Mouse (Mus musculus): Measurements from ENCODE around the gene Col23a1. TPM values are rescaled to one million over a fixed set of nuclear protein-coding genes. Genes with fewer than 3 reads are reported as not detected.

Col23a1 gene
- polyA plus RNA-seq, 1 experiment: 0.76 TPM

DNA sequence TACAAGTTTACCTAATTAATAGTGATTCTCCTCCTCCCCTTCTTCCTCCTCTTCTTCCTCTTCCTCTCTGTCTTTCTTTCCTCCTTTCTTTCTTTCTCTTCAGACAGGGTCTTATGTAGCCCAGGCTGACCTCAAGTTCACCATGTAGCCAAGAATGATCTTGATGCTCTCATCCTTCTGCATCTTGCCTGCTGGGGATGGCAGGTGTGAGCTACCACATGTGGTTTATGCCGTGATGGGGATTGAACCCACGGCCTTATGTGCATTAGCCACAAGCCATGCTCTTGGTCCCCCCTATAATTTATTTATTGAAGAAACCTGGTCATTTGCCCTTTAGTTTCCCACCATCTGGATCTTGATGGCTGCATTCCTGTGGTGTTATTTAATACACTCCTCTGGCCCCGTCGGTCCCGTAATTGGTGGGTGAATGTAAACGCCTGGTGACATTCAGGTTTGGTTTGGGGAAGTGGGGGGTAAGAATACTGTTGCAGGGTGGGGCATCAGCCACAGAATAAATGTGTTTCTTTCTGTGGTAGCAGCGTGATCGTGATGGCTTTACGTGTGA is 104.7 kb downstream of the Col23a1 start:
- H3K27ac ChIP-seq (ENCODE audit: insufficient read depth, low read length): no peak overlapping the region
- no peak for TF ChIP-seq EP300 (IDR thresholded peaks at IDR 0.05; ENCODE audit: insufficient read depth, low read depth, low read length)
- TF ChIP-seq POLR2A (IDR thresholded peaks at IDR 0.05; ENCODE audit: insufficient read depth, low read length): no peak
- no peak for TF ChIP-seq CTCF (IDR thresholded peaks at IDR 0.05; ENCODE audit: low read depth, low read length)
- no peak overlapping the region for H3K9ac ChIP-seq (ENCODE audit: low read depth, poor library complexity, severe bottlenecking)
- H3K36me3 ChIP-seq (ENCODE audit: control insufficient read depth, insufficient read depth, low read length, poor library complexity, severe bottlenecking): no peaks in the 10 kb centered on the region
- H3K4me1 ChIP-seq (ENCODE audit: control insufficient read depth, insufficient read depth, low read length): no peaks in the 10 kb centered on the region
- H3K4me3 ChIP-seq (ENCODE audit: low read depth, low read length): no peak overlapping the region
- H3K27me3 ChIP-seq (ENCODE audit: control insufficient read depth, insufficient read depth, low read length, poor library complexity, severe bottlenecking): no peaks in the 10 kb centered on the region
- H3K9me3 ChIP-seq (replicated peaks; ENCODE audit: control insufficient read depth, insufficient read depth, low read length, poor library complexity, severe bottlenecking): no peaks in the 10 kb centered on the region

DNA sequence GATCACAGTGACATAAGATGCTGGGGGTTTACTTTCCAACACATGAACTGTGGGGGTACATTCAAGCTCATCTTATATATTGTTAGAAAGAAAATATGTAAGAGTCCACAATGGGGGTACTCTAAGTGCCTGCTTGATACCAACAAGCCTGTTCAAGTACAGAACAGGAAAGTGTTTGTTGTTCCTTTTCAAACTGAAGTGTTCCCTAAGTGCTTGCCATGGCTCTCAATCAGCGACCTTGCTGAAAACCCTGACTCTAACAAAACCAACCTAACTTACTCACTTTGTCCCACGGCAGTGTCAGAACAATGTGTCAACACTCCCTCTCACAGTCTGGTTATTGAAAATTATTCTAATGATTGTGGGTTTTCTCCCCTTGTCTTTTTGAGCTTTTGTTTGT is 106.7 kb downstream of the Col23a1 start:
- Histone ChIP-seq H3K4me3 (ENCODE audit: low read depth, low read length) (no peak overlapping the region), H3K4me1 (ENCODE audit: control insufficient read depth, insufficient read depth, low read length) (no peaks in the 10 kb centered on the region), H3K9me3 (replicated peaks; ENCODE audit: control insufficient read depth, insufficient read depth, low read length, poor library complexity, severe bottlenecking) (no peaks in the 10 kb centered on the region), H3K27me3 (ENCODE audit: control insufficient read depth, insufficient read depth, low read length, poor library complexity, severe bottlenecking) (no peaks in the 10 kb centered on the region), H3K36me3 (ENCODE audit: control insufficient read depth, insufficient read depth, low read length, poor library complexity, severe bottlenecking) (no peaks in the 10 kb centered on the region), H3K27ac (ENCODE audit: insufficient read depth, low read length) (no peak overlapping the region), H3K9ac (ENCODE audit: low read depth, poor library complexity, severe bottlenecking) (no peak overlapping the region)
- TF ChIP-seq EP300 (IDR thresholded peaks at IDR 0.05; ENCODE audit: insufficient read depth, low read depth, low read length) (no peak), POLR2A (IDR thresholded peaks at IDR 0.05; ENCODE audit: insufficient read depth, low read length) (no peak), CTCF (IDR thresholded peaks at IDR 0.05; ENCODE audit: low read depth, low read length) (no peak)

DNA sequence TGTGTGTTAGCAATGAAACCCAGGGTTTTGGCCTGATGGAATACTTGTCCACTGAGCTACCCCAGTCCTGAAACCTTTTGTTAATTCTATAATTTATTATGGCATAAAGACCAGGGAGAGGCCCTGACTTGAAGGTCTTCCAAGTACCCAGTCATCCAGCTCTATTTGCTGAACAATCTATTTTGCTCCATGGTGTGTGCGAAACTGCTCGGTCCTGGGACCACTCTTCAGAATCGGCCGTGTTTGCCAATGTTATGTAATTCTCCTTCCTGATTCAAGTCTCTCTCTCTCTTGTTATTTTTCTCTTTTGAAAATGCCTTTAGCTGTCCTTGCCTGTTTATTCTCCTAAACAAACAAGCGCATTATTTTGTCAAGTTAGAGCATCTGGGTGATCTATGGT is 108.4 kb downstream of the Col23a1 start:
- Histone ChIP-seq H3K4me3 (ENCODE audit: low read depth, low read length) (no peak overlapping the region), H3K9me3 (replicated peaks; ENCODE audit: control insufficient read depth, insufficient read depth, low read length, poor library complexity, severe bottlenecking) (no peaks in the 10 kb centered on the region), H3K27me3 (ENCODE audit: control insufficient read depth, insufficient read depth, low read length, poor library complexity, severe bottlenecking) (no peaks in the 10 kb centered on the region), H3K27ac (ENCODE audit: insufficient read depth, low read length) (no peak overlapping the region), H3K36me3 (ENCODE audit: control insufficient read depth, insufficient read depth, low read length, poor library complexity, severe bottlenecking) (no peaks in the 10 kb centered on the region), H3K4me1 (ENCODE audit: control insufficient read depth, insufficient read depth, low read length) (no peaks in the 10 kb centered on the region), H3K9ac (ENCODE audit: low read depth, poor library complexity, severe bottlenecking) (no peak overlapping the region)
- TF ChIP-seq EP300 (IDR thresholded peaks at IDR 0.05; ENCODE audit: insufficient read depth, low read depth, low read length): no peak
- no peak for TF ChIP-seq CTCF (IDR thresholded peaks at IDR 0.05; ENCODE audit: low read depth, low read length)
- no peak for TF ChIP-seq POLR2A (IDR thresholded peaks at IDR 0.05; ENCODE audit: insufficient read depth, low read length)

DNA sequence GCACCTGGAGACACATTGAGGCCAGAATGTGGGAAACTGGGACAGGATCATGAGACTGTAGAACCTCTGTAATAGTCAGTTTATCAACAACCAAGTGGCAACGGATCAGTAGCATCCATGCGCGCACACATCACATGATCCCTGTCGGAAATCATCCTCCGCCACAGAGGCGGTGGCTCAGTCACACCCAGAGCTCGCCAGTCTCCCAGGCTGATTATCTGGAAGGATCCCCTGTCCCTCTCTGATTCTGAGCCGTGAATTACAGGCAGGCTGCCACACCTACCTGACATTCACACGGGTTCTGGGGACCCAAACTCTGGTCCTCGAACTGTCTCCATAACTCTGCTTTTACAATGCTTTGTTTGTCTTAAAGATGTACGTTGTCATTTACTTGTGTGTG is 110.6 kb downstream of the Col23a1 start:
- TF ChIP-seq EP300 (IDR thresholded peaks at IDR 0.05; ENCODE audit: insufficient read depth, low read depth, low read length) (no peak), CTCF (IDR thresholded peaks at IDR 0.05; ENCODE audit: low read depth, low read length) (no peak), POLR2A (IDR thresholded peaks at IDR 0.05; ENCODE audit: insufficient read depth, low read length) (no peak)
- H3K9ac ChIP-seq (ENCODE audit: low read depth, poor library complexity, severe bottlenecking): no peak overlapping the region
- no peaks in the 10 kb centered on the region for H3K9me3 ChIP-seq (replicated peaks; ENCODE audit: control insufficient read depth, insufficient read depth, low read length, poor library complexity, severe bottlenecking)
- H3K4me1 ChIP-seq (ENCODE audit: control insufficient read depth, insufficient read depth, low read length): no peaks in the 10 kb centered on the region
- H3K27ac ChIP-seq (ENCODE audit: insufficient read depth, low read length): no peak overlapping the region
- H3K27me3 ChIP-seq (ENCODE audit: control insufficient read depth, insufficient read depth, low read length, poor library complexity, severe bottlenecking): no peaks in the 10 kb centered on the region
- H3K4me3 ChIP-seq (ENCODE audit: low read depth, low read length): no peak overlapping the region
- no peaks in the 10 kb centered on the region for H3K36me3 ChIP-seq (ENCODE audit: control insufficient read depth, insufficient read depth, low read length, poor library complexity, severe bottlenecking)

DNA sequence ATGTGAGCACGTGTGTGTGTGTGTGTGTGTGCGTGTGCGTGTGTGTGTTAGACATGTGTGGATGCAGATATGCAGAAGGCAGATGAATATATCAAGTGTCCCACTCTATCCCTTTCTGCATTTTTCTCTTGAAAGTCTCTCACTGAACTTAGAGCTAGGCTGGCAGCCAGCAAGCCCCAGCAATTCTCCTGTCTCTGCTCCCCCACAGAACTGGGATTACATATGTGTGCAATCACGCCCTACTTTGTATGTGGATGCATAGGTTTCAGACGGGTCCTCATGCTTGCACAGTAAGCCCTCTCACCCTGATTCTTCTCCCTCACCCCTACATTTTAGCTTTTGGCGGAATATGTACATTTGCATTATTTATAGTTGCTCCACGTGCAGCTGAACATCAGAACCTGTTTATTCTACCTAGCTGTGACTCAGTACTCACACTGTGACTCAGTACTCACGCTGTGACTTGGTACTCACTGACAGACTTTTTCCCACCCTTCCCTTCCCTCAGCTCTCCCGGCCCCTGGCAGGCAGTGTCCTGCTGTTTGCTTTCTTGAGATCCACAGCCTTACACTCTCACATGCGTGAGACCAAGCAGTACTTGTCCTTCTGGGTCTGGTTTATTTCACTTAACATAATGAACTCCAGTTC is 111.9 kb downstream of the Col23a1 start:
- Histone ChIP-seq H3K27me3 (ENCODE audit: control insufficient read depth, insufficient read depth, low read length, poor library complexity, severe bottlenecking) (no peaks in the 10 kb centered on the region), H3K4me3 (ENCODE audit: low read depth, low read length) (no peak overlapping the region), H3K27ac (ENCODE audit: insufficient read depth, low read length) (no peak overlapping the region), H3K36me3 (ENCODE audit: control insufficient read depth, insufficient read depth, low read length, poor library complexity, severe bottlenecking) (no peaks in the 10 kb centered on the region), H3K4me1 (ENCODE audit: control insufficient read depth, insufficient read depth, low read length) (no peaks in the 10 kb centered on the region), H3K9ac (ENCODE audit: low read depth, poor library complexity, severe bottlenecking) (no peak overlapping the region), H3K9me3 (replicated peaks; ENCODE audit: control insufficient read depth, insufficient read depth, low read length, poor library complexity, severe bottlenecking) (no peaks in the 10 kb centered on the region)
- TF ChIP-seq EP300 (IDR thresholded peaks at IDR 0.05; ENCODE audit: insufficient read depth, low read depth, low read length) (no peak), CTCF (IDR thresholded peaks at IDR 0.05; ENCODE audit: low read depth, low read length) (no peak), POLR2A (IDR thresholded peaks at IDR 0.05; ENCODE audit: insufficient read depth, low read length) (no peak)

DNA sequence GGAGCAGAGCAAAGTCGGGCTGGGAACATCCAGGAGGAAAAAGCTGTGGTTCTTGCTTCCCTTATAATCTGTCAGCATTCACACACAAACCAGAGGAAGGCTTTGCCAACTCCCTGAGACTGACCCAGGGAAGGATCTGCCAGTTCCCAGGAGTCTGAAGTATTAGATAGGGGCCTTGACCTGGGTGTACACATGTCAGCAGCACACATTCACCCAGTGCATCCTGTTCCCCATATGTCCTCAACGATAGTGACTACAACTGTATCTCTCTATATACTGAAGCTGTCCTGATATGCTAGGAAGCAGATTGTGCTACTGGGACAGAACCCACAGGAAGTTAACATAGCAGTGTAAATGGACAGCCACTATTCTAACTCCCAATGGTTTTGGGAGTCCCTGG is 114.2 kb downstream of the Col23a1 start:
- Histone ChIP-seq H3K36me3 (ENCODE audit: control insufficient read depth, insufficient read depth, low read length, poor library complexity, severe bottlenecking) (no peaks in the 10 kb centered on the region), H3K9ac (ENCODE audit: low read depth, poor library complexity, severe bottlenecking) (no peak overlapping the region), H3K4me1 (ENCODE audit: control insufficient read depth, insufficient read depth, low read length) (no peaks in the 10 kb centered on the region), H3K4me3 (ENCODE audit: low read depth, low read length) (no peak overlapping the region), H3K27me3 (ENCODE audit: control insufficient read depth, insufficient read depth, low read length, poor library complexity, severe bottlenecking) (no peaks in the 10 kb centered on the region), H3K9me3 (replicated peaks; ENCODE audit: control insufficient read depth, insufficient read depth, low read length, poor library complexity, severe bottlenecking) (no peaks in the 10 kb centered on the region), H3K27ac (ENCODE audit: insufficient read depth, low read length) (no peak overlapping the region)
- TF ChIP-seq EP300 (IDR thresholded peaks at IDR 0.05; ENCODE audit: insufficient read depth, low read depth, low read length) (no peak), CTCF (IDR thresholded peaks at IDR 0.05; ENCODE audit: low read depth, low read length) (no peak), POLR2A (IDR thresholded peaks at IDR 0.05; ENCODE audit: insufficient read depth, low read length) (no peak)
